Mouse (Mus musculus): ENCODE data around the gene Sh3gl2.

Gene Sh3gl2

GRCm38 (mm10) chr4:85416466-85416865 lies 211.5 kb downstream of the Sh3gl2 start:
- no peak for DNase-seq (ENCODE audit: low spot score)

- DNase-seq (ENCODE audit: low spot score): no peak
These were observed 215.5 kb downstream of the Sh3gl2 start for GRCm38 (mm10) chr4:85420429-85420828.

- DNase-seq (ENCODE audit: low spot score): no peak
These were observed 221.3 kb downstream of the Sh3gl2 start for GRCm38 (mm10) chr4:85426211-85426610.

GRCm38 (mm10) chr4:85432786-85433185 lies 227.9 kb downstream of the Sh3gl2 start:
- DNase-seq (ENCODE audit: low spot score): no peak

GRCm38 (mm10) chr4:85434734-85435133 lies 229.8 kb downstream of the Sh3gl2 start:
- peak; percentile 21 for DNase-seq (ENCODE audit: low spot score)

GRCm38 (mm10) chr4:85438813-85439212 lies 233.9 kb downstream of the Sh3gl2 start:
- DNase-seq (ENCODE audit: low spot score): no peak

- DNase-seq (ENCODE audit: low spot score): no peak
These were observed 278.7 kb downstream of the Sh3gl2 start for GRCm38 (mm10) chr4:85483586-85483985.

- DNase-seq (ENCODE audit: low spot score): no peak
These were observed 281.5 kb downstream of the Sh3gl2 start for GRCm38 (mm10) chr4:85486316-85486946.

- no peak for DNase-seq (ENCODE audit: low spot score)
These were observed 300.8 kb downstream of the Sh3gl2 start for GRCm38 (mm10) chr4:85505718-85506117.

GRCm38 (mm10) chr4:85506976-85507375 lies 302.1 kb downstream of the Sh3gl2 start:
- no peak for DNase-seq (ENCODE audit: low spot score)

- no peak for DNase-seq (ENCODE audit: low spot score)
These were observed 302.6 kb downstream of the Sh3gl2 start for GRCm38 (mm10) chr4:85507491-85507890.

GRCm38 (mm10) chr4:85513288-85513687 lies 308.4 kb downstream of the Sh3gl2 start:
- DNase-seq (ENCODE audit: low spot score): peak; percentile 2

- no peak for DNase-seq (ENCODE audit: low spot score)
These were observed 308.9 kb downstream of the Sh3gl2 start, which contains the start of gene Adamtsl1 for GRCm38 (mm10) chr4:85513792-85514191. Adamtsl1 (plus strand) TSS chr4:85514172.

GRCm38 (mm10) chr4:85514205-85514681 lies 309.3 kb downstream of the Sh3gl2 start:
- DNase-seq (ENCODE audit: low spot score): peak; percentile 70

- DNase-seq (ENCODE audit: low spot score): peak; percentile 5
These were observed 322.1 kb downstream of the Sh3gl2 start for GRCm38 (mm10) chr4:85526966-85527566.

- no peak for DNase-seq (ENCODE audit: low spot score)
These were observed 324.9 kb downstream of the Sh3gl2 start for GRCm38 (mm10) chr4:85529852-85530251.

- DNase-seq (ENCODE audit: low spot score): no peak
These were observed 334.8 kb downstream of the Sh3gl2 start for GRCm38 (mm10) chr4:85539677-85540076.

GRCm38 (mm10) chr4:85543221-85543620 lies 338.3 kb downstream of the Sh3gl2 start:
- DNase-seq (ENCODE audit: low spot score): no peak

GRCm38 (mm10) chr4:85554696-85555095 lies 349.8 kb downstream of the Sh3gl2 start:
- no peak for DNase-seq (ENCODE audit: low spot score)

GRCm38 (mm10) chr4:85559753-85560152 lies 354.8 kb downstream of the Sh3gl2 start:
- no peak for DNase-seq (ENCODE audit: low spot score)

GRCm38 (mm10) chr4:85585426-85585825 lies 380.5 kb downstream of the Sh3gl2 start:
- no peak for DNase-seq (ENCODE audit: low spot score)

GRCm38 (mm10) chr4:85588928-85589327 lies 384.0 kb downstream of the Sh3gl2 start:
- no peak for DNase-seq (ENCODE audit: low spot score)

GRCm38 (mm10) chr4:85591037-85591436 lies 386.1 kb downstream of the Sh3gl2 start:
- DNase-seq (ENCODE audit: low spot score): no peak

GRCm38 (mm10) chr4:85594159-85594558 lies 389.2 kb downstream of the Sh3gl2 start:
- DNase-seq (ENCODE audit: low spot score): no peak

All from embryo, embryonic 10.5 days (tissue).